In genomic region chr11:99168030-99168474, GRCm38 (mm10) we compare ENCODE assay signal across 22 mouse cellular contexts. TPM values are rescaled to one million over a fixed set of nuclear protein-coding genes. Genes with fewer than 3 reads are reported as not detected.
A peak's percentile ranks its signal among the peaks of the same experiment; 100 is the strongest.
DNase-seq lines count a peak whose midpoint lies in the region; ATAC-seq and TF ChIP-seq lines count a peak whose summit lies in the region.
"Had no signal": no experiment of that assay in that cellular context is flagged by ENCODE, and none has a peak within 500 bp of the region (broad histone marks: within the 10 kb centered on the region; RNA-seq: fewer than 3 reads in every experiment).

No protein-coding gene starts in this region.

- H3K4me1 ChIP-seq in limb, embryonic 14.5 days (ENCODE audit: control insufficient read depth, insufficient read depth, low read length): no peaks in the 10 kb centered on the region
- H3K4me1 ChIP-seq in limb, embryonic 10.5 days: no peaks in the 10 kb centered on the region
- H3K4me1 ChIP-seq: embryonic facial prominence, embryonic 13.5 days; heart, embryonic 12.5 days; hindbrain, embryonic 12.5 days; kidney, embryonic 15.5 days; limb, embryonic 12.5 days had no signal

- H3K4me3 ChIP-seq in limb, embryonic 14.5 days (replicated peaks; ENCODE audit: low read length): no peak overlapping the region
- no peak overlapping the region for H3K4me3 ChIP-seq in limb, embryonic 10.5 days
- H3K4me3 ChIP-seq: embryonic facial prominence, embryonic 13.5 days; heart, embryonic 12.5 days; hindbrain, embryonic 12.5 days; kidney, embryonic 15.5 days; limb, embryonic 12.5 days had no signal

- 73% methylated on average over 12 of the region's 12 CpGs for WGBS in limb, embryonic 14.5 days
- 77% methylated on average over 12 of the region's 12 CpGs for WGBS in limb, embryonic 10.5 days

- H3K27ac ChIP-seq in limb, embryonic 14.5 days (replicated peaks; ENCODE audit: low read depth, low read length): no peak overlapping the region
- no peak overlapping the region for H3K27ac ChIP-seq in limb, embryonic 10.5 days
- H3K27ac ChIP-seq: embryonic facial prominence, embryonic 13.5 days; hindbrain, embryonic 12.5 days; kidney, embryonic 15.5 days; limb, embryonic 12.5 days had no signal

- H3K4me2 ChIP-seq in limb, embryonic 14.5 days (replicated peaks; ENCODE audit: low read depth, low read length, severe bottlenecking): no peak overlapping the region
- H3K4me2 ChIP-seq: embryonic facial prominence, embryonic 13.5 days; heart, embryonic 12.5 days; hindbrain, embryonic 12.5 days; kidney, embryonic 15.5 days; limb, embryonic 12.5 days; lung, embryonic 14.5 days had no signal

- DNase-seq in limb, embryonic 14.5 days (ENCODE audit: low spot score): no peak
- no peak for DNase-seq in limb, embryonic 10.5 days (ENCODE audit: low spot score)
- peak; percentile 76 to 84 for DNase-seq in spleen, adult 18-20 months
- no peak for DNase-seq in kidney, adult 18-20 months
- no peak for DNase-seq in kidney, adult 9 months
- DNase-seq: adrenal gland, adult 2 months; cerebellum, postnatal 36 days; layer of hippocampus, adult 9-11 months; lung, embryonic 14.5 days had no signal

- TF ChIP-seq POLR2A in limb, embryonic 14.5 days (IDR thresholded peaks at IDR 0.05; ENCODE audit: borderline replicate concordance, extremely low read depth, insufficient read depth, insufficient read length): no peak

- H3K9ac ChIP-seq in limb, embryonic 14.5 days (ENCODE audit: low read depth, low read length, severe bottlenecking): 0 out of 2 replicates have a peak overlapping the region, but pooled peaks have one; percentile 16
- H3K9ac ChIP-seq: embryonic facial prominence, embryonic 13.5 days; heart, embryonic 12.5 days; hindbrain, embryonic 12.5 days; kidney, embryonic 15.5 days; limb, embryonic 12.5 days; lung, embryonic 14.5 days had no signal

- H3K9me3 ChIP-seq in limb, embryonic 14.5 days (ENCODE audit: control insufficient read depth, low read length): no peaks in the 10 kb centered on the region
- no peaks in the 10 kb centered on the region for H3K9me3 ChIP-seq in limb, embryonic 10.5 days (replicated peaks)
- H3K9me3 ChIP-seq: embryonic facial prominence, embryonic 13.5 days; heart, embryonic 12.5 days; hindbrain, embryonic 12.5 days; kidney, embryonic 15.5 days; limb, embryonic 12.5 days had no signal

- no peak for ATAC-seq in limb, embryonic 14.5 days (ENCODE audit: low FRiP score, low read depth)
- ATAC-seq in CD4-positive, CD25-positive, alpha-beta regulatory T cell, adult 4 months: peak; percentile 53
- ATAC-seq in hematopoietic stem cell, adult 5-6 weeks (replicated peaks in 1 of 2; ENCODE audit: insufficient read depth in 1 of 2, low FRiP score in 2 of 2, low TSS enrichment in 1 of 2, low read depth in 1 of 2, poor library complexity in 2 of 2, severe bottlenecking in 2 of 2): peak; percentile 37 to 72; a peak in 3 of 4 replicates
- no peak for ATAC-seq in erythroblast, adult 5-6 weeks (replicated peaks; ENCODE audit: low FRiP score, poor library complexity, severe bottlenecking)
- ATAC-seq: forebrain, embryonic 14.5 days; midbrain, embryonic 16.5 days; Patski had no signal

- no peaks in the 10 kb centered on the region for H3K36me3 ChIP-seq in limb, embryonic 14.5 days (ENCODE audit: control insufficient read depth, insufficient read depth, low read length)
- no peaks in the 10 kb centered on the region for H3K36me3 ChIP-seq in limb, embryonic 10.5 days
- H3K36me3 ChIP-seq: embryonic facial prominence, embryonic 13.5 days; heart, embryonic 12.5 days; hindbrain, embryonic 12.5 days; kidney, embryonic 15.5 days; limb, embryonic 12.5 days had no signal

- no peaks in the 10 kb centered on the region for H3K27me3 ChIP-seq in limb, embryonic 14.5 days (ENCODE audit: control insufficient read depth, insufficient read depth, low read length)
- no peaks in the 10 kb centered on the region for H3K27me3 ChIP-seq in limb, embryonic 10.5 days (ENCODE audit: low read depth, poor library complexity, severe bottlenecking)
- H3K27me3 ChIP-seq: embryonic facial prominence, embryonic 13.5 days; heart, embryonic 12.5 days; hindbrain, embryonic 12.5 days; kidney, embryonic 15.5 days; limb, embryonic 12.5 days had no signal

RNA-seq across cellular contexts. Expression of gene Ccr7, which starts 13.2 kb away (rescaled TPM):
- polyA plus RNA-seq in limb, embryonic 14.5 days (2012; rRNA removed): 0.65 and 0.99 TPM in 2 replicates
- polyA plus RNA-seq in limb, embryonic 14.5 days (2014; fragmentation: Nextera tagmentation; extraction: Ambion mirVana): 0.84 and 0.94 TPM in 2 replicates
- polyA plus RNA-seq in limb, embryonic 10.5 days (2016; fragmentation: Nextera tagmentation; extraction: Ambion mirVana): 0.82 and 1.3 TPM in 2 replicates
- 100 to 1,000 TPM; 277 to 361 TPM for polyA plus RNA-seq in CD4-positive, CD25-positive, alpha-beta regulatory T cell, adult 4 months (2017; shearing (Covaris generic))
- total RNA-seq in hematopoietic stem cell, adult 5-6 weeks (2017): 1.2 and 2.8 TPM in 2 replicates
- total RNA-seq in erythroblast, adult 5-6 weeks (2015; ENCODE audit: low replicate concordance): 1.0 and 2.9 TPM in 2 replicates
- 0.60 and 0.98 TPM in 2 replicates for total RNA-seq in erythroblast, adult 5-6 weeks (2017; ENCODE audit: low replicate concordance)
- total RNA-seq: gastrocnemius, adult 8-10 months had no signal
- polyA plus RNA-seq: forebrain, embryonic 14.5 days; neural tube, embryonic 14.5 days had no signal

Comparison
In these comparisons a context has a peak if more than half of its experiments do, and no peak if none do; other contexts are left out.
1. ATAC-seq: peak in CD4-positive, CD25-positive, alpha-beta regulatory T cell, adult 4 months (single experiment) and hematopoietic stem cell, adult 5-6 weeks (2 of 2); none in limb, embryonic 14.5 days (single experiment) and erythroblast, adult 5-6 weeks (single experiment).
2. DNase-seq: peak in spleen, adult 18-20 months (2 of 2); none in limb, embryonic 14.5 days (single experiment), limb, embryonic 10.5 days (single experiment), kidney, adult 18-20 months (single experiment) and kidney, adult 9 months (single experiment).
3. RNA of gene Ccr7, which starts 13.2 kb away (polyA plus RNA-seq): 277 to 361 TPM in CD4-positive, CD25-positive, alpha-beta regulatory T cell, adult 4 months; 0.82 to 1.3 TPM in limb, embryonic 10.5 days and 0.65 to 0.99 TPM in limb, embryonic 14.5 days; every median in the first group is over 100 times any median in the second.